Mouse (Mus musculus) brain, embryonic 14.5 days (tissue): Measurements from ENCODE around the gene Polr2a.

Source experiments
- CTCF ChIP-seq: fragments of 200-500 bp; IDR thresholded peaks from 2 replicates; pipeline ENCODE4 v1.5.1; 2012; ENCODE audit warnings: inconsistent platforms, mild to moderate bottlenecking, moderate library complexity, borderline replicate concordance; ENCODE audit not compliant: insufficient read depth, insufficient read length; ENCODE audit errors: extremely low read depth
- POLR2A ChIP-seq: fragments of 200-500 bp; IDR thresholded peaks from 2 replicates; pipeline ENCODE4 v1.6.1; 2012; ENCODE audit warnings: mild to moderate bottlenecking, inconsistent platforms, borderline replicate concordance; ENCODE audit not compliant: poor library complexity, insufficient read depth, insufficient read length, severe bottlenecking; ENCODE audit errors: extremely low read depth

DNA sequence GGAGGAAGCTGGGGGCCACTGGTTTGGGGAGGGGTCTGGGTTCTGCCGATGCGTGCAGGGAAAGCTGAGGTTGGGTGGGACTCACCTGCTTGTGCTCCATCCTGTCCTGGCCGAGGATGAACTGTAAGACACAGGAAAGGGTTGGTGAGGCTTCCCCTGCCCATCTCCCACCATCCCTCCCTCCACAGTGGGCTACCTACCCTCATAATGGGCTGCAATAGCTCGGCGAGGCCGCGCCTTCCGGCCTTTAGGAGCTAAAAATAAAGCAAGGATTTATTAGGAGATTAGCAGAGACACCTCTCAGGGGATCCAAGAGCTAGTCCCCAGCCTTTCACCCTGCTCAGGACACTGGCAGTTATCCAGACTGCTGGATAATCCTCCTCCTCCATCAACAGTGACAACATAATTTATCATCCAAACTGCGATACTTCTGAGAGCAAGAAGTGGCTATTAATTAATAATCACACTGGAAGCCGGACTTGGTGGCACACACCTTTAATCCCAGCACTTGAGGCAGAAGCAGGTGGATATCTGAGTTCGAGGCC, 64.9 kb downstream of the Polr2a start:
- TF ChIP-seq POLR2A (no peak), CTCF (no peak)
